ENCODE assay signal across 31 mouse cellular contexts in the genomic region with DNA sequence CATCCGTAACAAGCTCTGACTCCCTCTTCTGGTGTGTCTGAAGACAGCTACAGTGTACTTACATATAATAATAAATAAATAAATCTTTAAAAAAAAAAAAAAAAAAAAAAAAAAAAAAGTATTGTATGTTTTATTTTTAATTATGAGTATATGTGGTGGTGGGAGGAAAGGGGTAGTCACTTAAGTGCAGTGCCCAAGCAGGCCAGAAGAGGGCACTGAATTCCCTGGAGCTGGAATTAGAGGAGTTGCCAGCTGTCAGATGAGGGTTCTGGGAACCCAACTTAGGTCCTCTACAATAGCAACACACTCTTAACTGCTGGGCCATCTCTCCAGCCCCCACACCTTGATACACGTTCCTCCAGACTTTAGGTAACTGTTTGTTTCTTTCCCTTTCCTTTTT. TPM values are rescaled to one million over a fixed set of nuclear protein-coding genes. Genes with fewer than 3 reads are reported as not detected.
DNase-seq lines count a peak whose midpoint lies in the region; ATAC-seq and TF ChIP-seq lines count a peak whose summit lies in the region.
"Had no signal": no experiment of that assay in that cellular context is flagged by ENCODE, and none has a peak within 500 bp of the region (broad histone marks: within the 10 kb centered on the region; RNA-seq: fewer than 3 reads in every experiment).

No protein-coding gene starts in this region.

- TF ChIP-seq RAD21 in CH12.LX (IDR thresholded peaks at IDR 0.05; ENCODE audit: low read depth, low read length) = peak; percentile 2

- H3K4me1 ChIP-seq in heart, embryonic 11.5 days (ENCODE audit: control insufficient read depth, insufficient read depth, low read length) = no peaks in the 10 kb centered on the region
- H3K4me1 ChIP-seq in liver, embryonic 14.5 days (replicated peaks; ENCODE audit: control insufficient read depth in 2 of 2, insufficient read depth in 2 of 2, low read length in 1 of 2) = no peaks in the 10 kb centered on the region
- H3K4me1 ChIP-seq in CH12.LX (ENCODE audit: control insufficient read depth in 1 of 2, insufficient read depth in 2 of 2) = peaks cover 0 to 4% of the 10 kb centered on the region in 2 experiments; a peak in 1 of 4 replicates
- no peaks in the 10 kb centered on the region for H3K4me1 ChIP-seq in thymus, adult 2 months (replicated peaks; ENCODE audit: control insufficient read depth, insufficient read depth, low read length)
- H3K4me1 ChIP-seq: embryonic facial prominence, embryonic 13.5 days; heart, embryonic 10.5 days; hindbrain, embryonic 15.5 days; liver, embryonic 15.5 days; midbrain, embryonic 13.5 days; neural tube, embryonic 13.5 days had no signal

- POLR2A ChIA-PET in Patski (lab: Charles Lee) = no interaction called here

- H3K27me3 ChIP-seq in heart, embryonic 11.5 days (ENCODE audit: control insufficient read depth, insufficient read depth, low read length) = no peaks in the 10 kb centered on the region
- H3K27me3 ChIP-seq in liver, embryonic 14.5 days (ENCODE audit: control insufficient read depth, insufficient read depth, low read length) = no peaks in the 10 kb centered on the region
- H3K27me3 ChIP-seq in CH12.LX (replicated peaks) = no peaks in the 10 kb centered on the region
- no peaks in the 10 kb centered on the region for H3K27me3 ChIP-seq in Patski
- no peaks in the 10 kb centered on the region for H3K27me3 ChIP-seq in thymus, adult 2 months (ENCODE audit: control insufficient read depth, insufficient read depth, low read length)
- H3K27me3 ChIP-seq: embryonic facial prominence, embryonic 13.5 days; hindbrain, embryonic 15.5 days; liver, embryonic 15.5 days; midbrain, embryonic 13.5 days; neural tube, embryonic 13.5 days had no signal

- no peaks in the 10 kb centered on the region for H3K36me3 ChIP-seq in heart, embryonic 11.5 days (ENCODE audit: control insufficient read depth, insufficient read depth, low read length)
- no peaks in the 10 kb centered on the region for H3K36me3 ChIP-seq in liver, embryonic 14.5 days (replicated peaks; ENCODE audit: control insufficient read depth, insufficient read depth, low read depth)
- H3K36me3 ChIP-seq in CH12.LX (replicated peaks in 1 of 2; ENCODE audit: control insufficient read depth in 1 of 2, insufficient read depth in 1 of 2, low read length in 1 of 2) = no peaks in the 10 kb centered on the region
- no peaks in the 10 kb centered on the region for H3K36me3 ChIP-seq in thymus, adult 2 months (ENCODE audit: control insufficient read depth, insufficient read depth, low read length)
- H3K36me3 ChIP-seq: embryonic facial prominence, embryonic 13.5 days; heart, embryonic 10.5 days; hindbrain, embryonic 15.5 days; liver, embryonic 15.5 days; midbrain, embryonic 13.5 days; neural tube, embryonic 13.5 days had no signal

- no peaks in the 10 kb centered on the region for H3K79me2 ChIP-seq in CH12.LX (replicated peaks; ENCODE audit: control insufficient read depth, extremely low read depth, insufficient read depth, poor library complexity, severe bottlenecking)

- DNase-seq in heart, adult 11 months = peak; percentile 57
- no peak for DNase-seq in liver, embryonic 14.5 days (ENCODE audit: low read depth in 3 of 3, low spot score in 3 of 3)
- DNase-seq in liver = no peak
- no peak for DNase-seq in CH12.LX (ENCODE audit: extremely low read depth)
- no peak for DNase-seq in Patski (ENCODE audit: low read depth, low spot score)
- DNase-seq in adrenal gland, postnatal 36 days = no peak
- DNase-seq in thymus, adult 2 months = no peak
- DNase-seq: adrenal gland, postnatal 14 days; cerebellum, adult 11-12 months; cerebellum, adult 9-11 months; forebrain, postnatal 0 days; heart, postnatal 4 days; kidney, adult 11 months; kidney, postnatal 14 days; left cerebral cortex, postnatal 4 days; lung, postnatal 36 days; right cerebral cortex, postnatal 4 days; thymus, postnatal 25 days had no signal

- in situ Hi-C loops in CH12.LX (cut with MboI; ENCODE audit: low pct_ligation_motif_present, low pct_unique_long_range_greater_than_20kb, low sequenced_read_pairs) (no loop called here), Patski (cut with MboI; ENCODE audit: low pct_unique_long_range_greater_than_20kb) (no loop called here)

- WGBS in heart, embryonic 11.5 days (ENCODE audit: insufficient replicate concordance) = 74% methylated on average over 1 of the region's 2 CpGs
- WGBS in liver, embryonic 14.5 days (ENCODE audit: insufficient replicate concordance) = 48% methylated on average over 1 of the region's 2 CpGs
- WGBS in thymus, adult 2 months = 85% methylated on average over 2 of the region's 2 CpGs

- dilution Hi-C loops in CH12.LX (cut with MboI; ENCODE audit: extremely low pct_ligation_motif_present, extremely low pct_unique_long_range_greater_than_20kb, low sequenced_read_pairs) = no loop called here

- CTCF ChIA-PET in Patski (lab: Charles Lee) = no interaction called here

- H3K4me3 ChIP-seq in heart, embryonic 11.5 days (ENCODE audit: low read depth, low read length) = no peak overlapping the region
- no peak overlapping the region for H3K4me3 ChIP-seq in liver, embryonic 14.5 days (ENCODE audit: insufficient read depth in 1 of 2, low read depth in 2 of 2, low read length in 2 of 2)
- H3K4me3 ChIP-seq in CH12.LX (replicated peaks in 1 of 3; ENCODE audit: low read depth in 2 of 3, low read length in 2 of 3, poor library complexity in 1 of 3) = no peak overlapping the region
- no peak overlapping the region for H3K4me3 ChIP-seq in thymus, adult 2 months (ENCODE audit: control insufficient read depth, insufficient read depth, low read length)
- H3K4me3 ChIP-seq: embryonic facial prominence, embryonic 13.5 days; erythroblast, embryonic 14.5 days; heart, embryonic 10.5 days; hindbrain, embryonic 15.5 days; liver, embryonic 15.5 days; midbrain, embryonic 13.5 days; neural tube, embryonic 13.5 days had no signal

- no peak for ATAC-seq in heart, embryonic 11.5 days (replicated peaks; ENCODE audit: insufficient number of reproducible peaks, low FRiP score, low TSS enrichment)
- no peak for ATAC-seq in liver, embryonic 14.5 days (ENCODE audit: insufficient read depth)
- ATAC-seq in Patski = no peak
- ATAC-seq: forebrain, postnatal 0 days; inflammation-experienced regulatory T-cells, adult 6 months; midbrain, embryonic 13.5 days had no signal

- H3K9me3 ChIP-seq in heart, embryonic 11.5 days (replicated peaks; ENCODE audit: control insufficient read depth, low read length) = no peaks in the 10 kb centered on the region
- H3K9me3 ChIP-seq in liver, embryonic 14.5 days (ENCODE audit: control insufficient read depth, low read length) = no peaks in the 10 kb centered on the region
- peaks cover 2% of the 10 kb centered on the region for H3K9me3 ChIP-seq in CH12.LX (replicated peaks; ENCODE audit: low read length)
- H3K9me3 ChIP-seq: embryonic facial prominence, embryonic 13.5 days; heart, embryonic 10.5 days; hindbrain, embryonic 15.5 days; liver, embryonic 15.5 days; midbrain, embryonic 13.5 days; neural tube, embryonic 13.5 days had no signal

- TF ChIP-seq EP300 in liver, embryonic 14.5 days (IDR thresholded peaks at IDR 0.05; ENCODE audit: low read depth) = no peak
- TF ChIP-seq EP300 in CH12.LX (IDR thresholded peaks at IDR 0.05; ENCODE audit: low read length) = no peak

- TF ChIP-seq CTCF in liver, embryonic 14.5 days (IDR thresholded peaks at IDR 0.05; ENCODE audit: low read depth) = peak; percentile 6; the same call in 1 of the 2 replicates
- TF ChIP-seq CTCF in CH12.LX (conservative IDR thresholded peaks at IDR 0.05 in 1 of 2, IDR thresholded peaks at IDR 0.05 in 1 of 2; ENCODE audit: low read depth in 2 of 2, low read length in 2 of 2) = peak in 1 of 2 experiments; percentile 18; a peak in 1 of 4 replicates
- peak; percentile 41 for TF ChIP-seq CTCF in Patski (IDR thresholded peaks at IDR 0.05)
- no peak for TF ChIP-seq CTCF in thymus, adult 2 months (IDR thresholded peaks at IDR 0.05; ENCODE audit: borderline replicate concordance, control insufficient read depth, extremely low read depth, insufficient read depth, low read length, poor library complexity)

- H3K4me2 ChIP-seq in heart, embryonic 11.5 days = no peak overlapping the region
- H3K4me2 ChIP-seq in liver, embryonic 14.5 days (ENCODE audit: low read depth) = no peak overlapping the region
- no peak overlapping the region for H3K4me2 ChIP-seq in CH12.LX (ENCODE audit: insufficient read depth, low read depth, poor library complexity, severe bottlenecking)
- H3K4me2 ChIP-seq: embryonic facial prominence, embryonic 13.5 days; hindbrain, embryonic 15.5 days; liver, embryonic 15.5 days; midbrain, embryonic 13.5 days; neural tube, embryonic 13.5 days had no signal

- no peak for TF ChIP-seq POLR2A in CH12.LX (IDR thresholded peaks at IDR 0.05; ENCODE audit: low read depth, low read length)
- TF ChIP-seq POLR2A in thymus, adult 2 months (IDR thresholded peaks at IDR 0.05; ENCODE audit: control insufficient read depth, extremely low read depth, insufficient read depth, low read length, poor library complexity) = no peak

- no peak overlapping the region for H3K27ac ChIP-seq in heart, embryonic 11.5 days (ENCODE audit: low read depth, low read length)
- no peak overlapping the region for H3K27ac ChIP-seq in liver, embryonic 14.5 days
- H3K27ac ChIP-seq in CH12.LX (ENCODE audit: insufficient read depth, low read depth) = no peak overlapping the region
- no peak overlapping the region for H3K27ac ChIP-seq in thymus, adult 2 months (ENCODE audit: control insufficient read depth, insufficient read depth, low read length)
- H3K27ac ChIP-seq: embryonic facial prominence, embryonic 13.5 days; heart, embryonic 10.5 days; hindbrain, embryonic 15.5 days; liver, embryonic 15.5 days; midbrain, embryonic 13.5 days; neural tube, embryonic 13.5 days had no signal

- no peak overlapping the region for H3K9ac ChIP-seq in heart, embryonic 11.5 days (ENCODE audit: low read depth, low read length)
- no peak overlapping the region for H3K9ac ChIP-seq in liver, embryonic 14.5 days (replicated peaks)
- no peak overlapping the region for H3K9ac ChIP-seq in CH12.LX (ENCODE audit: insufficient read depth, low read depth)
- H3K9ac ChIP-seq: embryonic facial prominence, embryonic 13.5 days; forebrain, postnatal 0 days; hindbrain, embryonic 15.5 days; liver, embryonic 15.5 days; midbrain, embryonic 13.5 days; neural tube, embryonic 13.5 days had no signal

TF ChIP-seq in CH12.LX, 34 proteins besides CTCF, POLR2A, EP300 and RAD21 (continues in another document):
- TF ChIP-seq IRF4 (IDR thresholded peaks at IDR 0.05; ENCODE audit: low read depth, low read length) (no peak), KAT2A (IDR thresholded peaks at IDR 0.05; ENCODE audit: insufficient replicate concordance, low read length) (no peak), JUN (IDR thresholded peaks at IDR 0.05; ENCODE audit: insufficient read depth, low read depth, low read length) (no peak)

RNA-seq across cellular contexts. Expression of a gene that starts 37.3 kb away (rescaled TPM):
- 0.07 TPM in 1 of 2 replicates, not detected in the other for polyA plus RNA-seq in heart, embryonic 11.5 days (2014; fragmentation: Nextera tagmentation; extraction: Ambion mirVana)
- polyA plus RNA-seq in liver, embryonic 14.5 days (2012; rRNA removed) = 0.04 and 0.11 TPM in 2 replicates
- not detected in 2 replicates for polyA plus RNA-seq in liver, embryonic 14.5 days (2014; fragmentation: Nextera tagmentation; extraction: Ambion mirVana)
- total RNA-seq in CH12.LX (2012; rRNA removed) = 0.04 and 0.08 TPM in 2 replicates
- 0.44 and 0.69 TPM in 2 replicates for total RNA-seq in CH12.LX (2014; rRNA removed)
- 0.35 and 0.44 TPM in 2 replicates for polyA plus RNA-seq in CH12.LX (2012; ENCODE audit: insufficient read length, low read depth)
- not detected for polyA plus RNA-seq in Patski (2021)
- 1 to 10 TPM; 1.1 to 3.6 TPM for total RNA-seq in adrenal gland, postnatal 36 days (2021)
- 0.54 and 0.60 TPM in 2 replicates for polyA plus RNA-seq in thymus, adult 2 months (2012; rRNA removed)
- total RNA-seq: common myeloid progenitor, adult 5-6 weeks; megakaryocyte, adult 5-6 weeks had no signal
- polyA plus RNA-seq: C2C12; erythroblast, embryonic 14.5 days; inflammation-experienced regulatory T-cells, adult 6 months; kidney, embryonic 14.5 days; liver, embryonic 15.5 days had no signal
